Mouse (Mus musculus) adrenal gland, adult (tissue): ENCODE measurements around the gene Tmc4.

Experiments
- DNase-seq, 2 experiments: peaks; one replicate each; pipeline ENCODE4 v3.0.0; 2022 to 2023; ENCODE audit warnings: low spot score in 1 of 2; ENCODE audit not compliant: inconsistent age in 2 of 2

Gene Tmc4

DNA sequence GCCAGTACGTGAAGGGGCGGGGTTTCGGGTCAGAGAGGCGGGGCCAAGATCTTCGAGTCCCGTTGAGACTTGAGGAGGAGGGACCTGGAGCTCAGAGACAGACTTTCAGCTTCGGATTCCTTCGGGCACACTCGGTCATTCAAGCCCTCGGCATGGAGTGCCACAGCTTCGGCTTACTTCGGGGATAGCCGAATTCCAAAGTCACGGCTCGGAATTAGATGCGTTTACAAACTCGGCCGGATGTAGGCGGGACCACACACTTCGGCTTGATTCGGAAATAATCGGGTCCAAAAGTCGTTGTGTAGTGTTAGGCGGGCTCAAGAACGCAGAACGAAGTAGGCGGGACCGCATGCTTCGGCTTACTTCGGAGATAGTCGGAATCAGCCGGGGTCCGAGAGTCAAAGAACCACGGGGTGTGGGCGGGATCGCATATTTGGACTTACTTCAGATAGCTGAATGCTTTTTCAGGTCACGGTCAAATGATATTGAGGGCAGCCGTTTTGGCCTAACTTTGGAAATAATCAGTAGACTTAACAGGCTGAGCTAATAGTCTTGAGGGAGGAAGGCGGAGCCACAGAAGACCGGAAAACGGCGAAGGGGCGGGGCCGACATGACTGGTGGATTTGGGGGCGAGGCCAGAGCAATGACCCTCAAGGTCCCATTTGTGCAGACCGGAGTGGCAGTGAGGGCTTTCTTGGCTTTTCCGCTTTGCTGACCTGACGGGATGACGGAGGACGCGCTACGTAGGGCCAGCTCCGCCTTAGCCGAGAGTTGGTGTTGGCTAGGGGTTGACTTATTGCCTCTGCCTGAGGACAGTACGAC lies 15.8 kb upstream of the Tmc4 start, which contains the start of gene Mboat7:
Gene Mboat7, minus strand, starts transcription at position 537 of the 822 bp plus-strand sequence.
- peak; percentile 97 to 99 for DNase-seq

- no peak for DNase-seq
These were observed 15.1 kb upstream of the Tmc4 start, which contains the start of gene Tsen34 for GRCm38 (mm10) chr7:3692382-3692986. Gene Tsen34, plus strand, starts transcription at chr7:3692863.

DNA sequence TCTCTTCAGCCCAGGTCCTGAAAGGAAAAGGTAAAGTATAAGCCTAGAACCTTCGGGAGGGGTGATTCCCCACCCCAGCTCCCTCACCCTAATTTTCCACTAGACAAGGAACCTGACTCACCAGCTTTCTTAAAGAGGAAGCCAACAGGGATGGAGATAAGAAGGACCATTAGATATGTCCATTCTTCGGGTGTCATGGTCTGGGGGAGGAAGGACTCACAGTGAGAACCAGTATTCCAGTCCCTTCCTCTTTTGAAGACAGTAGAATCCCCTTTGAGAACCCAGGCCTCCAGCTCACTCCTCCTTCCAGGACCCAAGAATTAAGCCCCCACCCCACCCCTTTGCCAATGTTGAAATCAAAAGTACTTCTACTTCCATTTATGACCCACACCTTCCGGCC lies 14.6 kb upstream of the Tmc4 start:
- peak in 1 of 2 experiments; percentile 45 for DNase-seq

- DNase-seq: no peak
These were observed 8.2 kb upstream of the Tmc4 start for GRCm38 (mm10) chr7:3685400-3686187.

GRCm38 (mm10) chr7:3684698-3685097 lies 7.3 kb upstream of the Tmc4 start:
- no peak for DNase-seq

GRCm38 (mm10) chr7:3683908-3684550 lies 6.7 kb upstream of the Tmc4 start:
- DNase-seq: no peak

DNA sequence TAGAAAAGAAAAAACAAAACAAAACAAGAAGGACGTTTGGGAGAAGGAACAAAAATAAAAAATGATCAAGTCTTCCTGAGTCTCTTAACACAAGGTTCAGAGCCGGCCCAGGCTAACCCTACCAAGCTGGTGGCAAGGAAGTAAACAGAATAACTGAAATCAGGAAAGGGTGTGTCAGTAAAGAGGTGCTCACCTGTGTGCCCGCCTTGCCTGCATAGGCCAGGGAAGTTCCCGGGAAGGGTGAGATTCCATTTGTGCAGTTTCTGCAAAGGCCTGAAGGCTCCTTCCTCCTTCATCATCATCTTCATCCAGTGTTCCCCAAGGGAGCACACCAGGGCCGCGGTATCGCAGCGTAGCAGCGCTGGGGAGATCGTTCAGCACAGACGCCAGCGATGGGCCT lies 982 bp downstream of the Tmc4 start:
- no peak for DNase-seq

GRCm38 (mm10) chr7:3675228-3675548 lies 2.2 kb downstream of the Tmc4 start:
- no peak for DNase-seq

- DNase-seq: peak; percentile 74 to 92
These were observed 2.7 kb downstream of the Tmc4 start for GRCm38 (mm10) chr7:3674507-3675227.

- DNase-seq: peak; percentile 64 to 82
These were observed 10.4 kb downstream of the Tmc4 start for GRCm38 (mm10) chr7:3666921-3667391.

GRCm38 (mm10) chr7:3665215-3666114 lies 11.9 kb downstream of the Tmc4 start, which contains the start of gene Leng1:
Gene Leng1, minus strand, starts transcription at chr7:3665840.
- peak; percentile 98 to 99 for DNase-seq

DNA sequence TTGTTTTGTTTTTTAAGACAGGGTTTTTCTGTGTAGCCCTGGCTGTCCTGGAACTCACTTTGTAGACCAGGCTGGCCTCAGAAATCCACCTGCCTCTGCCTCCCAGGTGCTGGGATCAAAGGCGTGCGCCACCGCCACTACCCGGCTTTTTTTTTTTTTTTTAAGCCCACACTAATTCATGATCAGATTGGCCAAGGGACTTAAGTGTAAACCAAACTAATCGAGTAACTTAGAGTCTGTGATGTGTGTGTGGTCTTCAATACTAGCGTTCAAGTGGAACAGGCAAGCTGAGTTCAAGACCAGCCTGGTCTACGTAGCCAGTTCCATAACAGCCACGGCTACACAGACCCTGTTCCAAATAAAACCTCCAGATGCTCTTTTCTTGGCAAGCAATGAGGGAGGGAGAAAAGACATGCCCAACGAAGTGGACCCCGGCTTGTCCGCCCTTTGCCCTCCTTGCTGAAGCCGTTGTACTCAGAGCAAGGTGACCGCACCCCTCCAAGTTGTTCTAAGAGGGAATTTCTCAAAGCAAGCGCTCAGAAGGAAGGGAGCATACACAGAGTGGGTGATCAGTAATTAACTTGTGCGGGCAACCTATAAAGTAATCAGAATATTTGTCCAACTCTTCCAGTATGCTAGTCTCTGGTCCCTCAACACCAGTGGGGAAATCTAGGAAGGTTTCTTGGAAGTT lies 12.7 kb downstream of the Tmc4 start:
- no peak for DNase-seq

DNA sequence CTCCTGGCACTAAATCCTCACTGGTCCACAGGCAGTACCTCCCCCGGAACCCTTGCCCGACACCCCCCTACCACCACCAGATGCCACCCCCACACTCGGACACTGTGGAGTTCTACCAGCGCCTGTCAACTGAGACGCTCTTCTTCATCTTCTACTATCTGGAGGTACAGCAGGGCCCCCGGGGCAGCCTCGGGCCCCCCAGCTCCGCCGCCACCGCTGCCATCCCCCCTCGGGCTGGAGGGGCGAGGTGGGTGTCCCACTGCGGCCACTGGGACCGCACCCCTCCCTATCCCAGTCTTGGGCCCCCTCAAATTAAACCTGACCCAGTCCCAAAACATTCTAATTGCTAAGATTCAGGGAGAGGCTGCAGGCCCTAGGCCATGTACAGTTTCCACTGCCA lies 18.8 kb downstream of the Tmc4 start:
- no peak for DNase-seq

DNA sequence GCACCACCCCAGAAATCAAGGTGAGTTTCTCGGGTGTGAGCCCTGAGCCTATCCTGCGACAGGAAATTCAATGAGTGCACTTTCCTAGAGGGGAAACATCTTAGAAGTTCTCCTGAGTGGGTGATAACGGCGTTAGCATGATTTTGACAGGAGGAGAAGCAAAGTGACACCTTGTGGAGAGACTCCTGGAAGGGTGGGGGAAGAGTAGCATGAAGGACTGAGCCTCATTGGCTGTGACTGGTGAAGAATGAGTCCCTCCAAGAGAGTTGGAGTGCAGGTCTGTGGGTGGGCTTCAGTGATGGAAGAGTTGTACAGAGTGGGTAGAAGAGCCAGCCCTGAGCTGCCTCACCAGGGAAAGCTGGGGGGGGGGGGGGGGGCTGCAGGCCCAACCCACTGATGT lies 20.4 kb downstream of the Tmc4 start:
- DNase-seq: no peak

GRCm38 (mm10) chr7:3646641-3647040 lies 30.7 kb downstream of the Tmc4 start:
- DNase-seq: no peak

GRCm38 (mm10) chr7:3646188-3646587 lies 31.2 kb downstream of the Tmc4 start:
- no peak for DNase-seq

DNA sequence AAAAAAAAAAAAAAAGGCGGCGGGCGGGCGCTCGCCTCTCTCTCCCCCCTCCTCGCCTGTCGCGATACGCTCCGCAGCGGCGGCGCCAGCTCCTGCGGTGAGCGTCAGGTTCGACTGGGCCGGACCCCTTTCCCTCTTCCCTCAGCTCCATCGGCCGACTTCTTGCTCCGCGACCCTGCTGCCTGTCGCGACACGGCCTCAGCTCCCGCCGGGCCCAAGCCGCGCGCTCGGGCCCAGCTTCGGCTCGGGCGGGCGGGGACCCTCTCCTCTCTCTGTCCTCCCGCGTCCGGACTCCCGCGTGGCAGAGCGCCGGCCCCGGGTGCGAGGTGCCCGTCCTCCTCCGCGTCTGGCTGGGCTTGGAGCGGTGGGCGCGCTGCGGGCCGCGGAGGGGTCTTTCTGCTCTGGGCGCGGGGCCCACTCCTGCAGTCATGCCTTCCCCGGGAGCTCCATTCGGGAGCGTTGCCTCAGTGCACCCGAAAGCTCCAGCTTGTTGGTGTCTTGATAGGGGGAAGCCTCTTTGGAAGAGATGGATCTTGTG lies 31.8 kb downstream of the Tmc4 start:
- DNase-seq: no peak

- DNase-seq: peak; percentile 99 to 100
These were observed 32.5 kb downstream of the Tmc4 start, which contains the start of gene Cnot3 for GRCm38 (mm10) chr7:3644672-3645487. Gene Cnot3, plus strand, starts transcription at chr7:3645268.
